Mouse (Mus musculus): ENCODE measurements at regions not wholly inside any gene's neighbourhood (a gene's known extent, or its start where the extent isn't known, plus 50 kb on each side); places are given as distances from the start of the nearest gene placed in this dataset.

- TF ChIP-seq CTCF (IDR thresholded peaks at IDR 0.05; ENCODE audit: borderline replicate concordance, insufficient read depth, low read depth, low read length): no peak
- TF ChIP-seq POLR2A (IDR thresholded peaks at IDR 0.05; ENCODE audit: borderline replicate concordance, insufficient read depth, low read length): no peak
Measured at GRCm38 (mm10) chr9:101404441-101405081, 153.0 kb upstream of the Ppp2r3a start.

Measured in cerebellum, adult 2 months (tissue).